Mouse (Mus musculus): ENCODE data around the gene Dnah12. TPM values are rescaled to one million over a fixed set of nuclear protein-coding genes. Genes with fewer than 3 reads are reported as not detected.

Dnah12 gene
- total RNA-seq, 2 experiments from 2014 or later: 0.09 to 0.10 TPM

Other genes starting within 250 kb of the Dnah12 start
- gene Slmap, start 158.3 kb upstream of the Dnah12 start, total RNA-seq (2014; fragmentation: Nextera tagmentation): 42.7 and 66.3 TPM in 2 replicates
- 66.5 and 78.6 TPM in 2 replicates for gene Slmap, start 158.3 kb upstream of the Dnah12 start, total RNA-seq (2017)
- 18.5 and 19.7 TPM in 2 replicates for gene Dennd6a, start 119.4 kb upstream of the Dnah12 start, total RNA-seq (2014; fragmentation: Nextera tagmentation)
- gene Dennd6a, start 119.4 kb upstream of the Dnah12 start, total RNA-seq (2017): 21.6 and 24.5 TPM in 2 replicates
- gene Arf4, start 55.2 kb upstream of the Dnah12 start, total RNA-seq (2014; fragmentation: Nextera tagmentation): 238 and 255 TPM in 2 replicates
- 85.9 and 123 TPM in 2 replicates for gene Arf4, start 55.2 kb upstream of the Dnah12 start, total RNA-seq (2017)
- gene Pde12, start 23.4 kb upstream of the Dnah12 start, total RNA-seq (2014; fragmentation: Nextera tagmentation): 10.3 and 12.2 TPM in 2 replicates
- gene Pde12, start 23.4 kb upstream of the Dnah12 start, total RNA-seq (2017): 12.4 and 14.5 TPM in 2 replicates
- gene Asb14, start 201.3 kb downstream of the Dnah12 start, total RNA-seq (2014; fragmentation: Nextera tagmentation): not detected in 2 replicates
- not detected in 2 replicates for gene Asb14, start 201.3 kb downstream of the Dnah12 start, total RNA-seq (2017)

Measured in granulocyte monocyte progenitor cell, adult 5-6 weeks (primary cell).